Mouse (Mus musculus): Measurements from ENCODE around the gene Herpud2. TPM values are rescaled to one million over a fixed set of nuclear protein-coding genes. Genes with fewer than 3 reads are reported as not detected.

Herpud2 gene
- polyA plus RNA-seq (2014; fragmentation: Illumina TruSeq; extraction: RNeasy Lipid Tissue Mini Kit (QIAGEN cat#74804); ENCODE audit: low read depth, low replicate concordance), result 34.2 TPM

GRCm38 (mm10) chr9:25151611-25152241, at the start of gene Herpud2:
Gene Herpud2 (minus strand): TSS chr9:25151820.

GRCm38 (mm10) chr9:25089122-25089521, 62.5 kb downstream of the Herpud2 start, which contains the start of gene Gm10181:
Gene Gm10181 (plus strand): TSS chr9:25089422.

Other genes with a start within 250 kb of the Herpud2 start
- gene Gm10181, start 62.4 kb downstream of the Herpud2 start, polyA plus RNA-seq (2014; fragmentation: Illumina TruSeq; extraction: RNeasy Lipid Tissue Mini Kit (QIAGEN cat#74804); ENCODE audit: low read depth, low replicate concordance), result not detected
- 158 TPM for gene Sept7, start 100.6 kb upstream of the Herpud2 start, polyA plus RNA-seq (2014; fragmentation: Illumina TruSeq; extraction: RNeasy Lipid Tissue Mini Kit (QIAGEN cat#74804); ENCODE audit: low read depth, low replicate concordance)